Mouse (Mus musculus): ENCODE data around the gene Rbp1. TPM values are rescaled to one million over a fixed set of nuclear protein-coding genes. Genes with fewer than 3 reads are reported as not detected.

The Rbp1 gene
- not detected in 2 replicates for total RNA-seq (2017)

DNA sequence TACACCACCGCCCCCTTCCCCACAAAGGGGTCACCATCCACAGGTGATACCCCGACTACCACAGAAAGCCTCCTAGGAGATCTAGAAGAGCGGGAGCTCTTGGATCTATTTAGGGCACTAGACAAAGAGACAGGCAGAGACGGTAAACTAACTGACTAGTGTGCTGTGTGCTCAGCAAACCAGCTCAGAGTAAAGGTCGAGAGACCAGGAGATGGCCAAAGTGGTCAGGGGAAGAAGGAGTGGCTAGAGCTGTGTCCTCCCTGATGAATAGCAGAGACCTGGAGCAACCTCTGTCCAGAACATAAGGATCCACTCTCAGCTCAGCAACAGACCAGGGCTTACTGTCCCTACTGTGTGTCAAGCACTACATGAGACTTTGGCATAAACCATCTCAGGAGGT is at the start of gene Rbp1:
Gene Rbp1, plus strand, starts transcription at position 306 of the 400 bp plus-strand sequence.
- no peak for ATAC-seq (ENCODE audit: extremely low read depth, insufficient number of reproducible peaks, low FRiP score, poor library complexity, severe bottlenecking)

DNA sequence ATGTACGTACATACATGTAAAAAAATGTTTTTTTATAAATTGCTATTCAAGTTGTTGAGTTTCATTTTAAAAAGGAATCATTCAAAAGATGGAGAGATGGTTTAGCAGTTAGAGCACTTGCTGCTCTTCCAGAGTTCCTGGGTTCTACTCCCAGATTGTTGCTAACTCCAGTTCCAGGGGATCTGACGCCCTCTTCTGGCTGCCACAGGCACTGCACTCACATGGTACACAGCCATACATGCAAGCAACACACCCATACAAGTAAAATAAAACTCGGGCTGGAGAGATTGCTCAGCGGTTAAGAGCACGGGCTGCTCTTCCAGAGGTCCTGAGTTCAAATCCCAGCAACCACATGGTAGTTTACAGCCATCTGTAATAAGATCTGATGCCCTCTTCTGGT is 49.4 kb upstream of the Rbp1 start:
- no peak for ATAC-seq (ENCODE audit: extremely low read depth, insufficient number of reproducible peaks, low FRiP score, poor library complexity, severe bottlenecking)

DNA sequence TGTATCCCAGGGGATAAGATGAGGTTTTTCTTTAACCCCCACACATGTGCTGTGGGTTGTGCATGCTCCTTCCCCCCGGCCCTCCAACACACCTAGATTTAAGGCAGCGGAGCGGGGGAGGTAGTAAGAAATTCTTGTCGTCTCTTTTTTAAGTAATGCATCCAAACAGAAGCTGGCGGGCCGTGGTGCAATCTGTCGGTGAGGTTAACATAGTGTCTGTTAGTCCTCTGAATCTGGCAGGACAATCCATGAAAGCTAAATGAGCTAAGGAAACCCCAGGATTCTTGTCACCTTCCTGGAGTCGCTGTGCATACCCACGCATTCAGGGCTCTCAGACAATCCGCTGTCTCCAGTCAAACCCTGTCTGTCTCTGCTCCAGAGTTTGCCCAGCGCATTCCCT is 47.9 kb upstream of the Rbp1 start:
- no peak for ATAC-seq (ENCODE audit: extremely low read depth, insufficient number of reproducible peaks, low FRiP score, poor library complexity, severe bottlenecking)

DNA sequence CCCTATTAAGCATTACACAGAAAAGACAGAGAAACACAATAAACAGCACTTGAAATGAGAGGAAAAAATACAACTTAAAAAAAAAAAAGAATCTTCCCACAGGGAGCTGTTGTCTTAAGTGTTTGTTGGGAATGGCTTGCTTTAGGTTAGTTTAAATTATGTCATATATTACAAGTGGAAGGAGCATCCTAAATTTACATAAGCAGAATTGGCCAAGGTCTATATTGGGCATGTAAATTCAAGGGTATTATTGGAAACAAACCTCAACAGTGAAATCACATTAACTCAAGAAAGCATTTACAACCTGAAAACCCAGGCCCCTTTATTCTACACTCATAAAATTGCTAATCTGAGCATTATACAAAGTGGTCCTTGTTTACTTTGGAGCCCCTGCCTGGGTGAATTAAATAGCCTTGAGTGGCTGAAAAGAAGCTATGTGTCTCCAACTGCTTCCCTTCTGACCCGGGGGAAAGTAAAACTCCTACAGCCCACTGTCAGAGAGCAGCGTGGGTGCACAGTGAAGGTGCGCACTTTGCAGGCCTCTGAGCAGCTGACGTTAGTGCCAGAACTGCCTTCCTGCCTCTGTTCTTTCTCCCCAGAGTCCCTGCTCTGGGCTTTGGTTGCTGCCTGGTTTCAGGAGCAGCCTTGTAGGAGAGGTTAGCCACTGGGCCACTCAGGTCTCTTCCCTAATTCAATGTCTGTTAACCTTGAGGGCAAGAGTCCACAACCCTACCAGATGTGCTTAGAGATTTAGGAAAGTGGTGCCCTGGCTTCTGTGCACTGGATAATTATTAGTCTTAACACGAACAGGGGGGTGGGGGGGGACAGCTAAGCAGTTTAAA is 47.2 kb upstream of the Rbp1 start:
- ATAC-seq (ENCODE audit: extremely low read depth, insufficient number of reproducible peaks, low FRiP score, poor library complexity, severe bottlenecking): no peak

DNA sequence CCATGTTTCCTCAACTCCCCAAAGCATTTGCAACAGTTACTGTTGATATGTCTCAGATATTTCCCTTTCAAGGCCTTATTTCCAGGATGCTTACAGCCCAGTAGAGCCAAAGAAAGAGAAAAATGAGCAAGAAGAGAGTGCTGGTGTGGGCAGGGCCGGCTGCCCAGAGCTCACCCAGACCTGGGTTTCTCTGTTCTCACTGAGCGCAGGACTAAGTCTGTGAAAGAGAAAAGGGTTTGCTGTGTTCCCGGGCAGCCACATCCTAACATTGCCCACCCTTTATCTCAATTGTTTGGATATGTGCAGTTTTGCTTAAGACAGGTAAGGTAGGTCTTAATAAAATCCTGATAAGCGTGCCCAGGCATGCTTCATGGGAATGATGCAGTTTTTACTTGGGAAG is 43.0 kb upstream of the Rbp1 start:
- no peak for ATAC-seq (ENCODE audit: extremely low read depth, insufficient number of reproducible peaks, low FRiP score, poor library complexity, severe bottlenecking)

DNA sequence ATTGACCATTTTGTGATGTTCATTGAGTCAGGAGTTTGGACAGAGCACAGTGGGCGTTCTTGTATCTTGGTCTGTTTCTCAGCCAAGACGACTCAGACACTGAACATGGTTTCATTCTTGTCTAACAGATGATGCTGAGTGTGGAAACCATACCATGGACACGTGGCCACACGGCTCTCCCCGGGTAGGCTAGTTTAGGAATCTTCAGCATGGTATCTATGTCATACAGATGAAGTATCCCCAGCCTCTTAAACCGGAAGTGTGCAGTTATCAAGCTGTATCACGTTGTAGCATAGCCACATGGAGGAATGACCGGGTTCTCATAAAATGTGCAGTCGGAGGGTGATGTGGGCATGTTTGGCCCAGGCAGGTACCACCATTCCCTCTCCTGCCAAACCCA is 42.2 kb upstream of the Rbp1 start:
- no peak for ATAC-seq (ENCODE audit: extremely low read depth, insufficient number of reproducible peaks, low FRiP score, poor library complexity, severe bottlenecking)

DNA sequence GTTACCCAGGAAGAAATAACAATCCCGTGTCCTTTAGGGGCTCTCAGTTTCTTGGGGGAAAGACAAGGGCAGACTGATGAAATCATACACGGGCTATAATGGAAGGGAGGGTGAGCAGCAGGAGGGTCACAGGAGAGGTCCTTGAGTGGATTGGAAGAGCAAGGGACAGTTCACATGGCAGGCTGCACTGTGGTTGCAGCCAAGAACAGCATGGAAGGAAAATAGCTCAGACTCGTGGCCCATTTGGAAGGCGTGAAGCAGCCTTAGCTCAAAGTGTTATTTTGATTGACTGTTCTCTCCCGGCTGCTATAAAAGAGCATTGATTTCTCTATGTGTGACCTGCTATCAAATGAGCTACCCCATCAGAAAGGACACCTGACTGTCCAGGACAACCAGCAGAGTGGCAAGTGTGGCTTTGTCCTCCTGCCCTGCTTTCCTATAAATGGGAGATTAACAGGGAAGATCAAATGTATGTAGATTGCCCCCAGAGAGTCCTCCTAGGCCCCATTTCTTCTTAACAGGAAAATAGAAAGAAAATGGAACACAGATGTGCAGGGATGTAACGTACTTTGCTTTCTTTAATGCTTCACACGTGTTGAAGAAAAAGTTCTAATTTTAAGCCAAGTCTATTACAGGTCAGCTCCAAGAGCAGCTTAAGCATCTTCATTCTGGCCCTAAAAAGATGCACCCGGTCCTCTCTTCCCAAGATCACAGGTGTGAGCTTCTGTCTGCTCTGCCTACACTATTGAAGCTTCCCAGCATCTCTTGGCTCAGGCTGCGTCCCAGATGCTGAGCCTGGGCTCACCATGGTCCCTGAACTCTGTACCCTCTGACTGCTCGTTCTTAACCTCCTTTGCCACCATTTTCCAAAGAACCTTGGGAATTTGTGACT is 34.8 kb upstream of the Rbp1 start:
- ATAC-seq (ENCODE audit: extremely low read depth, insufficient number of reproducible peaks, low FRiP score, poor library complexity, severe bottlenecking): no peak

DNA sequence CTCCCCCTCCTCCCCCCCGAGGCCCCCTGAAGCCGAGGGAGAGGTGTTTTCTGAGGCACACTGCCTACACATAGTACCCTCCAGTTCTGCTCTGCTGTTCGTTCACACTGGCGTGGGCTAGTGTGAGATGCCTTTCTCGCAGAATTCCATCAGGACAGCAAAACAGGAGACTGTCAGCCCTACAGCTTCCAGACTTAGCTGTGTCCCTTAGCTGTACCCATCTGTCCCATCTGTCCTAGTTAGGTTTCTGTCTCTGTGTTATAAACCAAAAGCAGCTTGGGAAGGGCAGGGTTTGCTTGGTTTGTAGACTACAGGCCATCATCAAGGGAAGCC is 34.2 kb upstream of the Rbp1 start:
- no peak for ATAC-seq (ENCODE audit: extremely low read depth, insufficient number of reproducible peaks, low FRiP score, poor library complexity, severe bottlenecking)

DNA sequence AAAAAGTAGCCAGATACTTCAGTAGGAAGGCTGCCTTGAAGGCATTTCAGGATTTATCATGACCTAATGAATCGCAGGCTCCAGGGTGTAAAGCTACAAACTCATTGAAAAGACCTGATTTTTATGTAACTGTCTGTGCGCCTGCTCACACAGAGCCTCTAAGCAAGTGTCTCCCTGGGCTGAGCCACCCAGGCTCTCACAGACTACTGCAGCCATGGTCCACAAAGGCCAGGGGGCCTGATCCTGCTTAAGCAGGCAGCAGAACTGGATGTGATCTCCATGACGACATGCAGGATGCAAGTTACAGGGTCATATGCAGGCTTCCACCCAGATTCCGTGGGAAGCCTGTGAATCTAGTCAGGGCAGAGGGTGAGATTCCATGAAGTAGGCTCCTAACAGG is 29.3 kb upstream of the Rbp1 start:
- ATAC-seq (ENCODE audit: extremely low read depth, insufficient number of reproducible peaks, low FRiP score, poor library complexity, severe bottlenecking): no peak

DNA sequence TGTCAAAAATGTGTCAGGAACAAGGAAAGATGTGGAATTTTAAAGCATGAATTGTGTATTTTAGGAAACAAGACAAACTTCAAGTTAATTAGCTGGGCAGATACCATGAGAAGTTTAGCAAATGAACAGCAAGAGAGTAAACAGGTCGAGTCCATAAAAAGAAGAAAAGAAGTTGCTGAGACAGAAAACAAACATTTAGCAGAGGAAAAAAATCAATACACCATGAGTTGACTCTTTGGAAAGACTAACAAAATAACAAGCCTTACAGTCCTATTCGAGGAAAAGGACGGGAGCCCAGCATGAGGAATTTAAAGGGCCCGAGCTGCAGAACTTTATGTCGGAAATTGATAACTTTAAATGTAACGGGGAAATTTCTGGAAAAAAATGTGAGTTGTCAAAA is 25.6 kb upstream of the Rbp1 start:
- no peak for ATAC-seq (ENCODE audit: extremely low read depth, insufficient number of reproducible peaks, low FRiP score, poor library complexity, severe bottlenecking)

DNA sequence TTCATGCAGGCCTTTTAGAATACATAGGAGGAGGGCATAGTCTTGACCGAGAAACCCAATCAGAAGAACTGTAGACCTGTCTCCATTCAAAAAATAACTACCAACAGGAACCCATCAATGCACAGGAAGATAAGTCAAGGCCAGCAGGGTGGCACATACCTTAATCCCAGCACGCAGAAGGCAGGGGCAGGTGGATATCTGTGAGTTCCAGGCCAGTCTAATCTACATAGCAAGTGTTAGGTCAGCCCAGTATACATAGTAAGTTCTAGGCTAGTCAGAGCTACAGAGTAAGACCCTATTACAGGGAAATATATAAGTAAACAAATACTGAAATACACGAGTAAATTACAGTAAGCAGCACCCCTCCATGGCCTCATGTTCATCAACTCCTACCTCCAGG is 24.9 kb upstream of the Rbp1 start:
- no peak for ATAC-seq (ENCODE audit: extremely low read depth, insufficient number of reproducible peaks, low FRiP score, poor library complexity, severe bottlenecking)

DNA sequence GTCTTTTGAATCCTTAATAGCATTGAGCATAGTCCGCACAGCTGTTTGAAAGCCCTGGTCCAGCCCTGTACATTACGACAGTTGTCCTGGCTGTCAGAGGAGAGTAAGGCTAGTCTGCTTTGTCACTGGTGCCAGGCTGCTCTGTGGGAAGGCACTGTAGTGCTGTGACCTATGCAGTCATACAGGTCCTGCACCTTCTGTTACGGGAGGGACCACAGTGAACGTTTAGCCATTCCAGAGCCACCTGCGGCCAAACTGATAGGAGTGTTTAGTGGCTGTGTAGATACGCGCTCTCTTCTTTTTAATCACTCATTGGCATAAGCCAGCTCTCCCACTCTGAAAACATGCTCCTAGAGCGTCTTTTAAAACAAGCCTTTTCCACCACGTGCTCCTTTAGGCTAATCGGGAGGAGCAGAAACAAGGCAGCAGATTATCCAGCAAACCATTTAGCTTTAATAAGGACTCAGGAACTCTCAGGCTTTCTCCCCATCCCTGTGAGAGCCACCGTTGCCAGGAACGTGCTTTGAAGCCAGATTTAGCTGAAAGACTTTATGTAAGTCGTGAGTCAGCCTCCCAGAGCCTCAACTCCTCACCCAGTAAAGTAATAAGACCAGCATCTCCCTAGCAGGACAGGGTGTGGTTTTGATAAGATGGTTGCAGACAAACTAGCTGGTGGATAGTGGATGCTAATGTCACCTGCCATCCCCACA is 22.4 kb upstream of the Rbp1 start:
- ATAC-seq (ENCODE audit: extremely low read depth, insufficient number of reproducible peaks, low FRiP score, poor library complexity, severe bottlenecking): no peak

DNA sequence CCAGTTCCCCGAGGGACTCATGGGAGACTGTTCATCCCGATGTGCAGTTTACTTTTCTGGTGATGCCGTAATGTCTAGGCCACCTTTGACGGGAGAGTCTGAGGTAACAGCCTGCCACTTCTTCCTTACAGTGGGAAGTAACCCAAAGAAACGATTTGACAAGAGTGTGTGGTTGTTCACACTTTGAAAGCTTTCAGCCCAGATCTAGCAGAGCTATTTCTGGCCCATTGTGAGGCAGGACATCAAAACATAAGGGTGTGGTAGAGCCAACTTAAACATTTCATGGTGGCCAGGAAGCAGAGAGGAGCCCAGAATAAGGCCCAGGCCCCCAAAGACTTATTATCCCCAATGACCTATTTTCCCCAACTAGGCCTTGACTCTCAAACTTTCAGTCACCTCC is 21.1 kb upstream of the Rbp1 start:
- no peak for ATAC-seq (ENCODE audit: extremely low read depth, insufficient number of reproducible peaks, low FRiP score, poor library complexity, severe bottlenecking)

DNA sequence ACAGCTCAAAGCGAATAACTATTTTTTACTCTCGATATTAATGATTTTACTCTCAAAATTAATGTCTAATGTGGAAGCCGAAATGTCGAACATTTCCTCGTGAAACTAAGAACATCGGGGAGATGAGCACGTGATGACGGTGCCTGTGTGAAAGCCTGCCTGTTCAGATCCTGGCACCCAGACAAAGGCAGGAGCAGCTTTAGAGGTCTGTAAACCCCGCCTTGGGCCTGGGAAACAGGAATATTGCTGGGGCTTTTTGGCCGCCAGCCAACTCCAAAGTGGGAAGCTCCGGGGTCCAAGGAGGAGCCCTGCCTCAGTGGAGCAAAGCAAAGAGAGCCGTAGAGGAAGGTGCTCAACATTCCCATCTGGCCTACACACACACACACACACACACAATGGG is 15.0 kb upstream of the Rbp1 start:
- no peak for ATAC-seq (ENCODE audit: extremely low read depth, insufficient number of reproducible peaks, low FRiP score, poor library complexity, severe bottlenecking)

DNA sequence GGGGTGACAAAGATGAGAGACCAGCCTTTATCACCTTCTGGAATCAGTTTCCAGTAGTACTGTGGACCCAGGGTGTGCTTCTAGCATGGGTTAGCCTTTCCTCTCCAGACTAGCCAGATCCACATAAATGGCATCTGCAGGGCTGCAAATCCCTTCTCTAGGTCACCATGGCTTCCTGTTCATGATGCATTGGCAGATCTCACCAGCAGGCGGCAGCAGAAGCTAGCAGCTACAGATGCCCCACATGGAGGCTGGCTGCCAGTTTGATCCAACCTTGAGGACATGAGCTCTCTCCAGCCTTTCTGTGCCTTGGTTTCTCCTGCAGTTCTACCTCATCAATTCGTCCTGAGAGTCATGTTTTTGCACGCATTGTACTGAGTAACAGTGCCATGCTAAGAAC is 13.6 kb upstream of the Rbp1 start:
- ATAC-seq (ENCODE audit: extremely low read depth, insufficient number of reproducible peaks, low FRiP score, poor library complexity, severe bottlenecking): no peak

DNA sequence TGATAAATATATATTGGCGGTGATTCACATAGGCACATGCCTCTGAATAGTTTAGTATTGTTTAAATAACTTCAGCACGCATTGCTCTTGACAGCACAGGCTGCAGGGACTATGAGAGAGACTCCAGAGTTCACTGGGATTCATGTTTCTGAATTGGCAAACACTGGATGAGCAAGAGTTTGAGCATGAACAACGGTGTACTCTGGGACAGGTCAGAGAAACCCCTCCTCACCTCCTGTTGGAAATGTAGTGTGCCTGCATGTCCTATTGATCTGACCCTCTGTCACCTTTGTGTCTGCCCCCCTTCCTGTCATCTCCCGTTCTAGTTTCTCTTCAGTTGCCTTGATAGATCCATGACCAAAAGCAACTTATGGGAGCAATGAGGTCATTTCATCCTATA is 7.3 kb upstream of the Rbp1 start:
- ATAC-seq (ENCODE audit: extremely low read depth, insufficient number of reproducible peaks, low FRiP score, poor library complexity, severe bottlenecking): no peak

DNA sequence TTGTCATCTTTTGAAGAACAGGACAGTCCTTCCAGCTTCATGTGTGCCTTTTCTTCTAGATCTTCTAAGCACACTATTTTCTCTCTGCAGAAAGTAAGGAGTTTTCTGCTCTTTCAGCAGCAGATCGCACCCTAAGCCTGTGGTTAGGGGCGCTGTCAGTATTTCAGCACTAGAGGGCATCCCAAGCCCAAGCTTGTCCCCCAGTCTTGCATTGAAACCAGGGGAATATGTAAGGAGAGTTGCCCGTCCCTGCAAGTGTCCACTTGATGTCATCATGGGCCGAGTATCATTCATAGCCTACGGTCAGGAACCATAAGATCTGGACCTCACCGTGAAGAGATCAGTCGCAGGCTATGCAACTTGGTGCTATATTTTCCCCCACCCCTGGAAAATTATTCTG is 4.8 kb upstream of the Rbp1 start:
- no peak for ATAC-seq (ENCODE audit: extremely low read depth, insufficient number of reproducible peaks, low FRiP score, poor library complexity, severe bottlenecking)

DNA sequence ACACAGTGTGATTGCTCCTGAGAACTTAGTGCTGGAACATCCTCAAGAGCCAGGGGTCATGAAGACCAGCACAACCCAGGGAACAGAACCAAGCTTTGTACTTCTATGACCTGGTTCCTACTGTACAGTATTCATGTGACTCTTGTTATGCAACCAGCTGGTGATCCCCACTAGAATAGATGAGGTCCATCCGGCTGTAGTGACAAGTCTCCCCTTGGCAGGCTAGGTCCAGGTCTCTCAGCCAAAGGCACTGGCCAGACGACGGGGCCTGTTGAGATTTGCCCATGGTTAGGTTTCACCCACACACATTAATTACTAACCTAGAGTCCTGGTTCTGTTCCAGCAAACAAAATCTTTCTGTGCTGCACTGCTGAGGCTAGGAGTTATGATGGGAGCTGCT is 4.4 kb upstream of the Rbp1 start:
- ATAC-seq (ENCODE audit: extremely low read depth, insufficient number of reproducible peaks, low FRiP score, poor library complexity, severe bottlenecking): no peak

DNA sequence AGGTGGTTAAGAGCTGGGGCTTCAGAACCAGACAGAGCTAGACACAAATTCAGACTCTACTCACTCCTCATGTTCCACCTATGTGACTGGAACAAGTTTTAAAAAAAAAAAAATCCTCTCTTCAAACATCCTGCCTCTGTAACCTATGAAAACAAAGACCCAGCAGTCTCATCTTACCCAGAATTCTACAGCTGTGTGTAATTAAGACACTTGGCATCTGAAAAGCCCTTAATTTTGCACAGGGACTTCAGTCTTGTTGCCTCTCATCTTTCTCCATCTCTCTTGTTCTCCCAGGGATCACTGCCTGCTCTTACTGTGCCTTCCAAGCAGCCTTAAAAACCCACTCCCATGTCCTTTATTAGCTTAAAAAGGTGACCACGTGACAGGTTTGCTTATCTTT is 2.1 kb upstream of the Rbp1 start:
- ATAC-seq (ENCODE audit: extremely low read depth, insufficient number of reproducible peaks, low FRiP score, poor library complexity, severe bottlenecking): no peak

DNA sequence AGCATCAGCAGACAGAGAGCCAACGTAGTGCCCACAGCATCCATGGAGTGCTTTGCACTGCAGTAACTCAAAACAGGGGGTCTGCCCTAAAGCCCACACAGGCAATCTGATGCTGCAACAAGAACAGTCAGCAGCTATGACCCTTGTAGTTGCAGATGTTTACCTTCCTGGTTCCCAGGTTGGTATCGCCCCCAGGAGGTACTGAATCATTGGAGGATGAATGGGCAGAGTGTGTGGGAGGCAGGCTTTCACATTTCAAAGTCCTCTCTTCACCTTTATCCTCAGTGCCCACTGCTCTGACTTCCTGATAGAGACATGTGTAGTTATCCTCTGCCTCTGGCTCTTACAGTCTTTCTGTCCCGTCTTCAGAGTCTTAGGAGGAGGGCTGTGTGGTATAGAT is 858 bp upstream of the Rbp1 start:
- ATAC-seq (ENCODE audit: extremely low read depth, insufficient number of reproducible peaks, low FRiP score, poor library complexity, severe bottlenecking): no peak
